Mouse (Mus musculus) embryonic facial prominence, embryonic 11.5 days (tissue): ENCODE measurements around the gene Ldhb. TPM values are rescaled to one million over a fixed set of nuclear protein-coding genes. Genes with fewer than 3 reads are reported as not detected.
"Not testable (repeated sequence)": the region's sequence is repeated elsewhere in the genome, so short reads cannot be mapped to it uniquely, and the experiment has no call there.

Experiments
- ATAC-seq: fragments of 200-750 bp; cut with Nextera tagmentation; replicated peaks from 2 replicates; pipeline ENCODE4 v1.8.0; 2017; ENCODE audit warnings: low read depth; ENCODE audit not compliant: insufficient number of reproducible peaks, low FRiP score, low TSS enrichment
- DNase-seq: peaks from one replicate; pipeline ENCODE4 v3.0.0-alpha.2; 2015; ENCODE audit warnings: low spot score
- H3K27ac ChIP-seq: fragments of 300-500 bp; sonication (generic); replicated peaks from 2 replicates; pipeline ENCODE4 v1.5.1; 2014; ENCODE audit warnings: mild to moderate bottlenecking, low read depth, low read length, control low read depth
- H3K27me3 ChIP-seq: fragments of 300-500 bp; sonication (generic); 2 replicates; pipeline ENCODE4 v1.6.1; 2014; ENCODE audit warnings: mild to moderate bottlenecking, low read length, moderate library complexity, mixed read lengths; ENCODE audit not compliant: control insufficient read depth, insufficient read depth
- H3K36me3 ChIP-seq: fragments of 300-500 bp; sonication (generic); replicated peaks from 2 replicates; pipeline ENCODE4 v1.6.1; 2014; ENCODE audit warnings: low read depth, mild to moderate bottlenecking, low read length, moderate library complexity, mixed read lengths; ENCODE audit not compliant: control insufficient read depth, insufficient read depth
- H3K4me1 ChIP-seq: fragments of 300-500 bp; sonication (generic); 2 replicates; pipeline ENCODE4 v1.6.1; 2014; ENCODE audit warnings: low read length, mixed read lengths; ENCODE audit not compliant: control insufficient read depth, insufficient read depth
- H3K4me2 ChIP-seq: fragments of 300-500 bp; sonication (generic); 2 replicates; pipeline ENCODE4 v1.6.1; 2014; ENCODE audit warnings: low read depth, mild to moderate bottlenecking, control low read depth, low read length, moderate library complexity
- H3K4me3 ChIP-seq: fragments of 300-500 bp; sonication (generic); 2 replicates; pipeline ENCODE4 v1.5.1; 2014; ENCODE audit warnings: low read depth, low read length, control low read depth
- H3K9ac ChIP-seq: fragments of 300-500 bp; sonication (generic); replicated peaks from 2 replicates; pipeline ENCODE4 v1.6.1; 2014; ENCODE audit warnings: mild to moderate bottlenecking, control low read depth, low read length
- H3K9me3 ChIP-seq: fragments of 300-500 bp; sonication (generic); replicated peaks from 2 replicates; pipeline ENCODE4 v1.6.1; 2016; ENCODE audit warnings: mild to moderate bottlenecking, low read length, inconsistent platforms, mixed read lengths; ENCODE audit not compliant: control insufficient read depth
- WGBS: fragments of 180-500 bp; shearing (Covaris S2); extraction: QIAGEN DNeasy Blood & Tissue Kit; methylation state at CpG from one replicate; pipeline ENCODE4 v1.1.7; 2014; 5-methylcytosine and 5-hydroxymethylcytosine counted together
- polyA plus RNA-seq: library from polyadenylated mRNA; unstranded; fragments of >200 nt; fragmentation: Nextera tagmentation; extraction: Ambion mirVana; gene quantifications from 2 replicates; pipeline ENCODE4 v1.2.1, GENCODE M21; 2014

Ldhb gene
- polyA plus RNA-seq, 1 experiment from 2014 or later, result 486 TPM

GRCm38 (mm10) chr6:142529680-142530079, 21.9 kb upstream of the Ldhb start:
- no peaks in the 10 kb centered on the region for H3K36me3 ChIP-seq
- no peak for ATAC-seq
- H3K9ac ChIP-seq, result no peak overlapping the region
- WGBS, result 85% methylated on average over 8 of the region's 8 CpGs
- no peaks in the 10 kb centered on the region for H3K27me3 ChIP-seq
- H3K27ac ChIP-seq, result no peak overlapping the region
- H3K9me3 ChIP-seq, result no peaks in the 10 kb centered on the region
- DNase-seq, result no peak
- no peaks in the 10 kb centered on the region for H3K4me1 ChIP-seq
- H3K4me2 ChIP-seq, result no peak overlapping the region
- no peak overlapping the region for H3K4me3 ChIP-seq

- 62% methylated on average over 1 of the region's 1 CpGs for WGBS
- Histone ChIP-seq H3K27me3 (no peaks in the 10 kb centered on the region; the same call in 1 of the 2 replicates), H3K9ac (no peak overlapping the region), H3K27ac (no peak overlapping the region), H3K4me2 (no peak overlapping the region), H3K36me3 (no peaks in the 10 kb centered on the region), H3K9me3 (no peaks in the 10 kb centered on the region), H3K4me1 (no peaks in the 10 kb centered on the region), H3K4me3 (no peak overlapping the region)
- ATAC-seq, result no peak
- DNase-seq, result no peak
These were observed 20.3 kb upstream of the Ldhb start for GRCm38 (mm10) chr6:142527931-142528562.

GRCm38 (mm10) chr6:142524635-142525308, 17.0 kb upstream of the Ldhb start:
- H3K9me3 ChIP-seq, result no peaks in the 10 kb centered on the region
- H3K27me3 ChIP-seq, result no peaks in the 10 kb centered on the region; the same call in 1 of the 2 replicates
- no peaks in the 10 kb centered on the region for H3K36me3 ChIP-seq
- 4% methylated on average over 4 of the region's 4 CpGs for WGBS
- ATAC-seq, result peak; percentile 63
- DNase-seq, result peak; percentile 83
- H3K9ac ChIP-seq, result no peak overlapping the region
- H3K4me3 ChIP-seq, result no peak overlapping the region
- H3K4me2 ChIP-seq, result no peak overlapping the region
- H3K27ac ChIP-seq, result no peak overlapping the region
- no peaks in the 10 kb centered on the region for H3K4me1 ChIP-seq

GRCm38 (mm10) chr6:142521591-142522110, 13.9 kb upstream of the Ldhb start:
- DNase-seq, result no peak
- H3K4me2 ChIP-seq, result no peak overlapping the region
- H3K4me1 ChIP-seq, result no peaks in the 10 kb centered on the region
- H3K9me3 ChIP-seq, result no peaks in the 10 kb centered on the region
- ATAC-seq, result no peak
- no peak overlapping the region for H3K4me3 ChIP-seq
- 79% methylated on average over 12 of the region's 12 CpGs for whole genome bisulfite sequencing
- no peak overlapping the region for H3K9ac ChIP-seq
- no peaks in the 10 kb centered on the region; the same call in 1 of the 2 replicates for H3K27me3 ChIP-seq
- H3K36me3 ChIP-seq, result no peaks in the 10 kb centered on the region
- H3K27ac ChIP-seq, result no peak overlapping the region

- no peaks in the 10 kb centered on the region for H3K9me3 ChIP-seq
- no peaks in the 10 kb centered on the region; the same call in 1 of the 2 replicates for H3K27me3 ChIP-seq
- no peaks in the 10 kb centered on the region for H3K36me3 ChIP-seq
- H3K4me2 ChIP-seq, result no peak overlapping the region
- WGBS, result 14% methylated on average over 6 of the region's 6 CpGs
- H3K4me3 ChIP-seq, result no peak overlapping the region
- ATAC-seq (no peak; the same call in 1 of the 2 replicates), DNase-seq (peak; percentile 79)
- H3K4me1 ChIP-seq, result no peaks in the 10 kb centered on the region
- H3K27ac ChIP-seq, result no peak overlapping the region
- H3K9ac ChIP-seq, result no peak overlapping the region
These were observed 11.4 kb upstream of the Ldhb start for GRCm38 (mm10) chr6:142519110-142519509.

GRCm38 (mm10) chr6:142515379-142515778, 7.6 kb upstream of the Ldhb start:
- ATAC-seq, H3K4me1 ChIP-seq, H3K4me3 ChIP-seq, DNase-seq, H3K36me3 ChIP-seq, H3K4me2 ChIP-seq, H3K27ac ChIP-seq, H3K27me3 ChIP-seq, H3K9me3 ChIP-seq, H3K9ac ChIP-seq: not testable (repeated sequence)
- 81% methylated on average over 9 of the region's 9 CpGs for WGBS

GRCm38 (mm10) chr6:142514912-142515311, 7.2 kb upstream of the Ldhb start:
- no peak overlapping the region for H3K9ac ChIP-seq
- 4% methylated on average over 10 of the region's 10 CpGs for WGBS
- H3K4me2 ChIP-seq, result no peak overlapping the region
- DNase-seq, result peak; percentile 56
- ATAC-seq, result 0 out of 2 replicates have a peak, but pooled peaks have one; percentile 2
- no peak overlapping the region for H3K4me3 ChIP-seq
- no peaks in the 10 kb centered on the region for H3K4me1 ChIP-seq
- no peak overlapping the region for H3K27ac ChIP-seq
- no peaks in the 10 kb centered on the region for H3K9me3 ChIP-seq
- H3K36me3 ChIP-seq, result no peaks in the 10 kb centered on the region
- H3K27me3 ChIP-seq, result no peaks in the 10 kb centered on the region

GRCm38 (mm10) chr6:142512902-142513301, 5.1 kb upstream of the Ldhb start:
- DNase-seq (no peak), ATAC-seq (no peak)
- Histone ChIP-seq H3K4me2 (no peak overlapping the region), H3K9ac (no peak overlapping the region), H3K4me3 (no peak overlapping the region), H3K9me3 (no peaks in the 10 kb centered on the region), H3K27ac (no peak overlapping the region), H3K36me3 (no peaks in the 10 kb centered on the region), H3K4me1 (0 out of 2 replicates have a peak, but pooled peaks cover 2% of the 10 kb centered on the region), H3K27me3 (no peaks in the 10 kb centered on the region)
- 34% methylated on average over 3 of the region's 3 CpGs for WGBS
